Mouse (Mus musculus) hindbrain, embryonic 15.5 days (tissue): ENCODE data around the gene Hexim1. TPM values are rescaled to one million over a fixed set of nuclear protein-coding genes. Genes with fewer than 3 reads are reported as not detected.

Source experiments
- polyA plus RNA-seq: library from polyadenylated mRNA; unstranded; fragments of >200 nt; fragmentation: Nextera tagmentation; extraction: Ambion mirVana; gene quantifications from 2 replicates; pipeline ENCODE4 v1.2.1, GENCODE M21; 2015

Hexim1 gene
- polyA plus RNA-seq, 1 experiment from 2014 or later: 3.9 TPM

Other genes with a start within 250 kb of the Hexim1 start
- 133 and 142 TPM in 2 replicates for gene Eftud2, start 235.2 kb upstream of the Hexim1 start, polyA plus RNA-seq
- 2.0 and 2.1 TPM in 2 replicates for gene Ccdc103, start 235.0 kb upstream of the Hexim1 start, polyA plus RNA-seq
- gene Fam187a, start 231.1 kb upstream of the Hexim1 start, polyA plus RNA-seq: 0.13 TPM in 1 of 2 replicates, not detected in the other
- 1.8 and 1.9 TPM in 2 replicates for gene Gfap, start 215.3 kb upstream of the Hexim1 start, polyA plus RNA-seq
- gene Kif18b, start 191.1 kb upstream of the Hexim1 start, polyA plus RNA-seq: 2.1 and 3.6 TPM in 2 replicates
- 9.8 and 11.1 TPM in 2 replicates for gene C1ql1, start 169.5 kb upstream of the Hexim1 start, polyA plus RNA-seq
- 32.4 and 34.7 TPM in 2 replicates for gene Nmt1, start 88.0 kb upstream of the Hexim1 start, polyA plus RNA-seq
- 152 and 194 TPM in 2 replicates for gene Dcakd, start 87.9 kb upstream of the Hexim1 start, polyA plus RNA-seq
- 3.7 and 4.4 TPM in 2 replicates for gene Plcd3, start 14.6 kb upstream of the Hexim1 start, polyA plus RNA-seq
- gene Acbd4, start 14.5 kb upstream of the Hexim1 start, polyA plus RNA-seq: 11.1 and 13.3 TPM in 2 replicates
- 23.5 and 28.4 TPM in 2 replicates for gene Hexim2, start 16.2 kb downstream of the Hexim1 start, polyA plus RNA-seq
- gene Fmnl1, start 54.9 kb downstream of the Hexim1 start, polyA plus RNA-seq: 7.0 and 7.8 TPM in 2 replicates
- 2.3 and 2.6 TPM in 2 replicates for gene 1700023F06Rik, start 92.3 kb downstream of the Hexim1 start, polyA plus RNA-seq
- gene Spata32, start 102.2 kb downstream of the Hexim1 start, polyA plus RNA-seq: 0.99 and 1.4 TPM in 2 replicates
- gene Map3k14, start 151.2 kb downstream of the Hexim1 start, polyA plus RNA-seq: 3.3 and 4.8 TPM in 2 replicates
- 4.6 and 4.9 TPM in 2 replicates for gene Arhgap27, start 247.5 kb downstream of the Hexim1 start, polyA plus RNA-seq